Mouse (Mus musculus) gonadal fat pad, adult 2 months (tissue): ENCODE data around the gene Exoc3l4. TPM values are rescaled to one million over a fixed set of nuclear protein-coding genes. Genes with fewer than 3 reads are reported as not detected.

Experiments
- DNase-seq: peaks from one replicate; pipeline ENCODE4 v3.0.0-alpha.2; 2012; ENCODE audit warnings: low read depth
- polyA plus RNA-seq: library from polyadenylated mRNA; depleted of rRNA; stranded (reverse); fragments of >200 nt; gene quantifications from 2 replicates; pipeline ENCODE4 v1.2.3, GENCODE M21; 2012; rRNA removed

Exoc3l4 gene
- polyA plus RNA-seq, 1 experiment, result 29.2 TPM

GRCm38 (mm10) chr12:111450359-111450758 is 33.5 kb downstream of the Exoc3l4 start:
- DNase-seq, result no peak

GRCm38 (mm10) chr12:111451561-111451960 is 34.7 kb downstream of the Exoc3l4 start:
- DNase-seq, result no peak

GRCm38 (mm10) chr12:111454021-111454420 is 37.2 kb downstream of the Exoc3l4 start:
- no peak for DNase-seq

- no peak for DNase-seq
Observed at GRCm38 (mm10) chr12:111454543-111455280, 37.9 kb downstream of the Exoc3l4 start.

GRCm38 (mm10) chr12:111455311-111455846 is 38.6 kb downstream of the Exoc3l4 start:
- no peak for DNase-seq

GRCm38 (mm10) chr12:111455860-111456259 is 39.0 kb downstream of the Exoc3l4 start:
- DNase-seq, result no peak

- DNase-seq, result no peak
Observed at GRCm38 (mm10) chr12:111457742-111458141, 40.9 kb downstream of the Exoc3l4 start.

GRCm38 (mm10) chr12:111463570-111463969 is 46.8 kb downstream of the Exoc3l4 start:
- DNase-seq, result no peak

GRCm38 (mm10) chr12:111466369-111466768 is 49.6 kb downstream of the Exoc3l4 start:
- DNase-seq, result no peak

GRCm38 (mm10) chr12:111468206-111468605 is 51.4 kb downstream of the Exoc3l4 start:
- no peak for DNase-seq

GRCm38 (mm10) chr12:111469507-111469906 is 52.7 kb downstream of the Exoc3l4 start:
- DNase-seq, result no peak

GRCm38 (mm10) chr12:111471119-111471518 is 54.3 kb downstream of the Exoc3l4 start:
- DNase-seq, result no peak

- no peak for DNase-seq
Observed at GRCm38 (mm10) chr12:111471721-111472120, 54.9 kb downstream of the Exoc3l4 start.

- DNase-seq, result no peak
Observed at GRCm38 (mm10) chr12:111472886-111473285, 56.1 kb downstream of the Exoc3l4 start.

- no peak for DNase-seq
Observed at GRCm38 (mm10) chr12:111474384-111474783, 57.6 kb downstream of the Exoc3l4 start.

- peak; percentile 68 for DNase-seq
Observed at GRCm38 (mm10) chr12:111474893-111475643, 58.3 kb downstream of the Exoc3l4 start.

GRCm38 (mm10) chr12:111478924-111479323 is 62.1 kb downstream of the Exoc3l4 start:
- no peak for DNase-seq

- DNase-seq, result no peak
Observed at GRCm38 (mm10) chr12:111479917-111480316, 63.1 kb downstream of the Exoc3l4 start.

Other genes with a start within 250 kb of the Exoc3l4 start
- gene 4930595D18Rik, start 232.5 kb upstream of the Exoc3l4 start, polyA plus RNA-seq, result not detected in 2 replicates
- 0.38 and 0.71 TPM in 2 replicates for gene Amn, start 145.9 kb upstream of the Exoc3l4 start, polyA plus RNA-seq
- gene Cdc42bpb, start 39.3 kb upstream of the Exoc3l4 start, polyA plus RNA-seq, result 162 and 170 TPM in 2 replicates
- not detected in 2 replicates for gene Lbhd2, start 10.2 kb upstream of the Exoc3l4 start, polyA plus RNA-seq
- 25.6 and 29.4 TPM in 2 replicates for gene Tnfaip2, start 25.5 kb downstream of the Exoc3l4 start, polyA plus RNA-seq
- gene Gm266, start 68.8 kb downstream of the Exoc3l4 start, polyA plus RNA-seq, result 37.6 and 60.4 TPM in 2 replicates
- 83.7 and 112 TPM in 2 replicates for gene Eif5, start 121.0 kb downstream of the Exoc3l4 start, polyA plus RNA-seq
- 27.8 and 30.3 TPM in 2 replicates for gene Mark3, start 157.5 kb downstream of the Exoc3l4 start, polyA plus RNA-seq